Mouse (Mus musculus): Measurements from ENCODE around the gene Fzd4. TPM values are rescaled to one million over a fixed set of nuclear protein-coding genes. Genes with fewer than 3 reads are reported as not detected.

The Fzd4 gene
- total RNA-seq, 2 experiments from 2014 or later = 31.6 to 35.8 TPM

Other genes starting within 250 kb of the Fzd4 start
- 10 to 100 TPM; 43.3 to 51.3 TPM for gene Tmem135, start 133 bp upstream of the Fzd4 start, total RNA-seq (2021)
- 10 to 100 TPM; 26.8 to 27.2 TPM for gene Prss23, start 122.8 kb downstream of the Fzd4 start, total RNA-seq (2021)
- 100 to 1,000 TPM; 138 TPM for gene Me3, start 228.0 kb downstream of the Fzd4 start, total RNA-seq (2021)